Mouse (Mus musculus) ES-E14 (cell line): ENCODE results near the gene Bloc1s3. TPM values are rescaled to one million over a fixed set of nuclear protein-coding genes. Genes with fewer than 3 reads are reported as not detected.

ENCODE experiments used
- DNase-seq: peaks from one replicate; pipeline ENCODE4 v3.0.0-alpha.2; 2013; ENCODE audit warnings: low read depth, low spot score
- H3K27ac ChIP-seq: 2 replicates; pipeline ENCODE4 v1.5.1; 2012; ENCODE audit warnings: low read depth, mild to moderate bottlenecking, low read length, moderate library complexity, mixed read lengths; ENCODE audit not compliant: poor library complexity, insufficient read depth, severe bottlenecking
- H3K36me3 ChIP-seq: 2 replicates; pipeline ENCODE4 v1.6.1; 2012; ENCODE audit warnings: mild to moderate bottlenecking, low read length, moderate library complexity, mixed read lengths; ENCODE audit not compliant: control insufficient read depth, poor library complexity, insufficient read depth, severe bottlenecking
- H3K4me1 ChIP-seq, 2 experiments: fragments of 150-350 bp in 1 of 2; sonication (generic) in 1 of 2; 2 replicates each; pipeline ENCODE4 v1.6.1; 2012; ENCODE audit warnings: low read length in 2 of 2, mild to moderate bottlenecking in 1 of 2, mixed read lengths in 1 of 2; ENCODE audit not compliant: control insufficient read depth in 2 of 2, insufficient read depth in 2 of 2, poor library complexity in 1 of 2
- H3K4me3 ChIP-seq, 2 experiments: fragments of 150-350 bp in 1 of 2; sonication (generic) in 1 of 2; 2 replicates each; pipeline ENCODE4 v1.5.1; 2012; ENCODE audit warnings: low read length in 2 of 2, low read depth in 1 of 2, mild to moderate bottlenecking in 1 of 2, mixed read lengths in 1 of 2; ENCODE audit not compliant: insufficient read depth in 1 of 2, poor library complexity in 1 of 2, severe bottlenecking in 1 of 2
- H3K9ac ChIP-seq: 2 replicates; pipeline ENCODE4 v1.6.1; 2012; ENCODE audit warnings: low read depth, mild to moderate bottlenecking, low read length, mixed read lengths; ENCODE audit not compliant: poor library complexity, insufficient read depth, severe bottlenecking
- H3K9me3 ChIP-seq: fragments of 150-350 bp; sonication (generic); 2 replicates; pipeline ENCODE4 v1.6.1; 2012; ENCODE audit warnings: low read depth, mild to moderate bottlenecking, low read length; ENCODE audit not compliant: control insufficient read depth, insufficient read depth
- CHD2 ChIP-seq: IDR thresholded peaks from 2 replicates; pipeline ENCODE4 v1.6.1; 2014; ENCODE audit warnings: mild to moderate bottlenecking, low read depth, low read length, inconsistent platforms
- HCFC1 ChIP-seq: IDR thresholded peaks from 2 replicates; pipeline ENCODE4 v1.6.1; 2012; ENCODE audit warnings: low read length, inconsistent platforms, borderline replicate concordance; ENCODE audit not compliant: insufficient read depth
- MAFK ChIP-seq: IDR thresholded peaks from 2 replicates; pipeline ENCODE4 v1.6.1; 2014; ENCODE audit warnings: mild to moderate bottlenecking, low read depth, low read length, inconsistent platforms; ENCODE audit not compliant: insufficient read depth
- ZC3H11A ChIP-seq: IDR thresholded peaks from 2 replicates; pipeline ENCODE4 v1.6.1; 2012; ENCODE audit warnings: low read depth, mild to moderate bottlenecking, inconsistent platforms, low read length, borderline replicate concordance
- ZNF384 ChIP-seq: IDR thresholded peaks from 2 replicates; pipeline ENCODE4 v1.6.1; 2012; ENCODE audit warnings: low read depth, low read length, inconsistent platforms
- in situ Hi-C, 2 experiments: fragments of 600-800 bp; cut with MboI; formaldehyde crosslinking; loops; one replicate each; pipeline ENCODE4 v1.15.1; 2025; ENCODE audit warnings: low sequenced_read_pairs in 2 of 2, inconsistent platforms in 1 of 2; ENCODE audit not compliant: unreplicated experiment in 2 of 2
- total RNA-seq: library from RNA; depleted of rRNA; stranded (reverse); fragments of 300-350 nt; gene quantifications from 2 replicates; pipeline ENCODE4 v1.2.3, GENCODE M21; 2012

The Bloc1s3 gene
- total RNA-seq, 1 experiment, result 3.1 TPM

DNA sequence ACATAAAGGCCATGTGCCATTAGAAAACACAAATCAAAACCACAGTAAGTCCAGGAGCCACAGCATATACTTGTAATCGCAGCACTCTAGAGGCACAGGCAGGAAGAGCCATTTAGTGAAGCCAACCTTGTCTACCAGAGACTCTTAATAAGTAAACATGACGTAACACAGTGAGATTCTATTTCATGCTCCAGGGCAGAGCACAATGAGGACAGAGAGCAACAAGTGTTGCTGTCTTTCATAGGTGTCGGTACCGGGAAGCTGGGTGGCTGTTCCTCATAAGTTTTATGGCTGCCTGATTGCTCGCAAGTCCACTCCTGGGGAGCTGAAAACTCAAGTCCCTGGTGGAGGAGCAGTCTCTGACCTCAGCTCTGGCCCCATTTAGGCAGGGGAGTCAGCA is 43.5 kb upstream of the Bloc1s3 start:
- no peaks in the 10 kb centered on the region for H3K4me1 ChIP-seq

GRCm38 (mm10) chr7:19549394-19549793 is 41.2 kb upstream of the Bloc1s3 start:
- in situ Hi-C loops, result no loop called here
- no peaks in the 10 kb centered on the region for H3K9me3 ChIP-seq

More for the DNA sequence above, 43.5 kb upstream of the Bloc1s3 start:
- H3K4me3 ChIP-seq, result no peak overlapping the region
- no peak for TF ChIP-seq ZNF384
- TF ChIP-seq HCFC1, result no peak
- TF ChIP-seq CHD2, result no peak
- no peaks in the 10 kb centered on the region for H3K9me3 ChIP-seq
- peaks cover 11% of the 10 kb centered on the region; the same call in 1 of the 2 replicates for H3K36me3 ChIP-seq
- in situ Hi-C loops, result no loop called here
- DNase-seq, result no peak
- no peak overlapping the region for H3K9ac ChIP-seq
- no peak overlapping the region for H3K27ac ChIP-seq

DNA sequence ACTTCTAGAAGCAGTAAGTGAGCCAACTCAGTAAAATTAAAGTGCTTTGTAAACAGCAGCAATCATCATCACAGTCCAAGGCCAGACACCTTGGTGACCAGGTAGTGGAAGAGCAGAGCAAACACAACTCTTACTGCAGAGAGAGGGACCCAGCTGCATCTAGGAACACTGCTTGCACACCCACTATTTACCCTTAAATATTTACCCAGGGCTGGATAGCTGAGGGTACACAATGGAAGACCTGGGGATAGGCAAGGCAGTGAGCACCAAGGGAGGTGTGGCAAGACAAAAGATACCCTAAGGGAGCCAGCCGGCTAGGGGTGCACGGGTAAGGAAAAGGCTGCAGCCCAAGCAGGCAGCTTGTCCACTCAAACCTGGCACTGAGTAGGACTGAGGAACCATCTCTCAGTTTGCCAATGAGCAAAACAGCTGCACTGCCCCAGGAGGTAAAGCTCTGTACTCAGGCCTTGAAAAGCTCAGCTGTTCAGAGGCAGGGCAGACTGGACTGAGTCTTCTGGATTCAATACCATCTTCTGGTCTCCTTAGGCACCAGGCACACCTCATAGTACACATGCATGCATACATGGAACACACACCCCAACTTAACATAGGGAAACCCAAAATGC is 39.3 kb upstream of the Bloc1s3 start:
- Histone ChIP-seq H3K4me3 (no peak overlapping the region), H3K36me3 (peaks cover 8% of the 10 kb centered on the region; the same call in 1 of the 2 replicates), H3K9me3 (no peaks in the 10 kb centered on the region), H3K9ac (no peak overlapping the region), H3K4me1 (no peaks in the 10 kb centered on the region), H3K27ac (no peak overlapping the region)
- in situ Hi-C loops, result no loop called here
- DNase-seq, result no peak
- TF ChIP-seq ZNF384 (no peak), ZC3H11A (no peak), HCFC1 (no peak), MAFK (no peak), CHD2 (no peak)

More at GRCm38 (mm10) chr7:19549394-19549793, 41.2 kb upstream of the Bloc1s3 start:
- Histone ChIP-seq H3K4me1 (no peaks in the 10 kb centered on the region), H3K4me3 (no peak overlapping the region), H3K27ac (no peak overlapping the region), H3K9ac (no peak overlapping the region), H3K36me3 (peaks cover 12% of the 10 kb centered on the region; the same call in 1 of the 2 replicates)
- TF ChIP-seq CHD2 (no peak), ZC3H11A (no peak)
- no peak for DNase-seq

GRCm38 (mm10) chr7:19546007-19546406 is 37.8 kb upstream of the Bloc1s3 start:
- no peak overlapping the region for H3K9ac ChIP-seq
- no peaks in the 10 kb centered on the region for H3K4me1 ChIP-seq
- in situ Hi-C loops, result no loop called here
- H3K9me3 ChIP-seq, result peaks cover 4% of the 10 kb centered on the region
- no peak overlapping the region for H3K27ac ChIP-seq
- DNase-seq, result no peak
- H3K4me3 ChIP-seq, result no peak overlapping the region
- TF ChIP-seq CHD2, result no peak
- no peak for TF ChIP-seq ZC3H11A
- no peak for TF ChIP-seq MAFK
- TF ChIP-seq ZNF384, result no peak
- no peak for TF ChIP-seq HCFC1
- H3K36me3 ChIP-seq, result peaks cover 18% of the 10 kb centered on the region; the same call in 1 of the 2 replicates

GRCm38 (mm10) chr7:19543584-19543983 is 35.4 kb upstream of the Bloc1s3 start:
- Histone ChIP-seq H3K36me3 (peaks cover 18% of the 10 kb centered on the region; the same call in 1 of the 2 replicates), H3K9ac (no peak overlapping the region), H3K27ac (no peak overlapping the region), H3K9me3 (peaks cover 17% of the 10 kb centered on the region), H3K4me1 (no peaks in the 10 kb centered on the region), H3K4me3 (no peak overlapping the region)
- in situ Hi-C loops, result no loop called here
- TF ChIP-seq HCFC1 (no peak), ZC3H11A (no peak), MAFK (no peak), ZNF384 (no peak), CHD2 (no peak)
- no peak for DNase-seq
